Mouse (Mus musculus): ENCODE results near the gene Rad18. TPM values are rescaled to one million over a fixed set of nuclear protein-coding genes. Genes with fewer than 3 reads are reported as not detected.
"Not testable (repeated sequence)": the region's sequence is repeated elsewhere in the genome, so short reads cannot be mapped to it uniquely, and the experiment has no call there.

Rad18 gene
- polyA plus RNA-seq, 1 experiment from 2014 or later = 4.8 TPM

- Histone ChIP-seq H3K27ac (no peak overlapping the region), H3K4me3 (ENCODE audit: inconsistent target) (no peak overlapping the region), H3K79me2 (ENCODE audit: inconsistent target) (no peaks in the 10 kb centered on the region), H3K36me3 (ENCODE audit: inconsistent target) (no peaks in the 10 kb centered on the region)
- WGBS (ENCODE audit: missing documents) = 58% methylated on average over 5 of the region's 5 CpGs
Measured at GRCm38 (mm10) chr6:112717168-112717567, 20.7 kb upstream of the Rad18 start.

DNA sequence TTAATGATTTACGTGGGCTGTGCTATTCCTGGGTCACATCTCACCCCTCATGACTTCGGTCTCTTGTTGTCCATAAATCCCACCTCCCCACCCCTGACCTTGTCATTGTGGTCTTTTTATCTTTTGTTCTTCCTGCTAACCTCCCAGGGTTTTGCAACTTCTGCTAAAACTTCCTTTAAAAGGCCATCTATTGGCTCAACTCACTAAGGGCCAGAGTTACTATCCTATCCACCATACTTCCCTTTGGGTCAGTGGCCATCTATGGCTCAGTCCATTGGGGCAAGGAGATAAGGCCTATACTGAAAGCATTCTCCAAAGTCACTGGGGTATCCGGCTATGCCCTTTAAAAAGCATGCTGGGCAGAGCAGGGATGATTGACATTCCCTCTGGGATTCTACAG is 17.5 kb upstream of the Rad18 start:
- Histone ChIP-seq H3K4me3 (ENCODE audit: inconsistent target) (no peak overlapping the region), H3K27ac (no peak overlapping the region)
- 59% methylated on average over 3 of the region's 3 CpGs for WGBS (ENCODE audit: missing documents)

GRCm38 (mm10) chr6:112702296-112702695 is 5.8 kb upstream of the Rad18 start:
- H3K79me2 ChIP-seq (ENCODE audit: inconsistent target); H3K36me3 ChIP-seq (ENCODE audit: inconsistent target); H3K4me3 ChIP-seq (ENCODE audit: inconsistent target); H3K27ac ChIP-seq: not testable (repeated sequence)
- 93% methylated on average over 2 of the region's 4 CpGs for WGBS (ENCODE audit: missing documents)

More for the DNA sequence above, 17.5 kb upstream of the Rad18 start:
- no peaks in the 10 kb centered on the region for H3K36me3 ChIP-seq (ENCODE audit: inconsistent target)
- no peaks in the 10 kb centered on the region for H3K79me2 ChIP-seq (ENCODE audit: inconsistent target)

- WGBS (ENCODE audit: missing documents) = 0% methylated on average over 1 of the region's 1 CpGs
- no peak overlapping the region for H3K27ac ChIP-seq
- H3K4me3 ChIP-seq (ENCODE audit: inconsistent target) = no peak overlapping the region
- H3K36me3 ChIP-seq (ENCODE audit: inconsistent target) = no peaks in the 10 kb centered on the region
- peaks cover 8% of the 10 kb centered on the region for H3K79me2 ChIP-seq (ENCODE audit: inconsistent target)
Measured at GRCm38 (mm10) chr6:112700392-112700791, 3.9 kb upstream of the Rad18 start.

- no peak overlapping the region for H3K27ac ChIP-seq
- peaks cover 20% of the 10 kb centered on the region for H3K79me2 ChIP-seq (ENCODE audit: inconsistent target)
- H3K36me3 ChIP-seq (ENCODE audit: inconsistent target) = no peaks in the 10 kb centered on the region
- WGBS (ENCODE audit: missing documents) = 80% methylated on average over 1 of the region's 1 CpGs
- H3K4me3 ChIP-seq (ENCODE audit: inconsistent target) = no peak overlapping the region
Measured at GRCm38 (mm10) chr6:112699115-112699514, 2.6 kb upstream of the Rad18 start.

DNA sequence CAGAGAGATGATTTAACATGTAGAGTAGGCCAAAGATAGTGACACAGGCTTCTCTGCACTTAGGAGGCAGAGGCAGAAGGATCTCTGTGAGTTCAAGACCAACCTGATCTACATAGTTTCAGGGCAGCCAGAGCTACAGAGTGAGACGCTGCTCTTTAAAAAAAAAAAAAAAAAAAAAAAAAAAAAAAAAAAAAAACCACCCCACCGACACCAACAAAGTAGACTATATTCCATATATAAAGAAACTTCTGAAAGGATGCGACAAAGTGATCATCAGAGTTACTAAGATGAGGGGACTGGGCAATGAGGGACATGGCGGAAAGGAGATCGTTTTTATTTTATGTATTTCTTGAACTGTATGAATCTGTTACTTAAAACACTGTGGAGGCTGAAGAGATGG is 2.0 kb downstream of the Rad18 start:
- 94% methylated on average over 5 of the region's 5 CpGs for WGBS (ENCODE audit: missing documents)
- H3K27ac ChIP-seq = no peak overlapping the region
- peaks cover 31% of the 10 kb centered on the region for H3K79me2 ChIP-seq (ENCODE audit: inconsistent target)
- no peaks in the 10 kb centered on the region for H3K36me3 ChIP-seq (ENCODE audit: inconsistent target)
- H3K4me3 ChIP-seq (ENCODE audit: inconsistent target) = no peak overlapping the region

- no peak overlapping the region for H3K27ac ChIP-seq
- WGBS (ENCODE audit: missing documents) = 100% methylated on average over 1 of the region's 1 CpGs
- H3K79me2 ChIP-seq (ENCODE audit: inconsistent target) = peaks cover 31% of the 10 kb centered on the region
- H3K4me3 ChIP-seq (ENCODE audit: inconsistent target) = no peak overlapping the region
- H3K36me3 ChIP-seq (ENCODE audit: inconsistent target) = no peaks in the 10 kb centered on the region
Measured at GRCm38 (mm10) chr6:112691523-112691922, 5.0 kb downstream of the Rad18 start.

GRCm38 (mm10) chr6:112688033-112688432 is 8.5 kb downstream of the Rad18 start:
- Histone ChIP-seq H3K36me3 (ENCODE audit: inconsistent target) (no peaks in the 10 kb centered on the region), H3K4me3 (ENCODE audit: inconsistent target) (no peak overlapping the region), H3K79me2 (ENCODE audit: inconsistent target) (0 out of 2 replicates have a peak, but pooled peaks cover under 1% of the 10 kb centered on the region), H3K27ac (no peak overlapping the region)
- 89% methylated on average over 3 of the region's 3 CpGs for WGBS (ENCODE audit: missing documents)

DNA sequence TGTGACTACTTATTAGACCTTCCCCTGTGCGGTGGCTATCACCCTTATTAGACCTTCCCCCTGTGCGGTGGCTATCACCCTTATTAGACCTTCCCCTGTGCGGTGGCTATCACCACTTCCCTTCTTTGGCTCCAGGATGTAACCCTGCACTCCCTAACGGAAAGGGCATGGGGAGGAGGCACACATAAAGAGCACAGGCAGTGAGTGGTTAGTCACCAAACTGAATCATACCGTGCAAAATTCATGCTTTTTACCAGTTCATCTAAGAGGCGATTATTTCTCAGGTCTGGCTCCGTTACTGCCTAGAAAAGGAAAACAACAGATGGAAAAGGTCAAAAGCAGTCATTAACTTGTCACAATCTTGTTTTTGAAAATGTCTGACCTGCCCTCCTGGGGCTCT is 10.0 kb downstream of the Rad18 start:
- Histone ChIP-seq H3K79me2 (ENCODE audit: inconsistent target) (no peaks in the 10 kb centered on the region), H3K27ac (no peak overlapping the region), H3K36me3 (ENCODE audit: inconsistent target) (no peaks in the 10 kb centered on the region), H3K4me3 (ENCODE audit: inconsistent target) (no peak overlapping the region)
- WGBS (ENCODE audit: missing documents) = 37% methylated on average over 7 of the region's 7 CpGs

DNA sequence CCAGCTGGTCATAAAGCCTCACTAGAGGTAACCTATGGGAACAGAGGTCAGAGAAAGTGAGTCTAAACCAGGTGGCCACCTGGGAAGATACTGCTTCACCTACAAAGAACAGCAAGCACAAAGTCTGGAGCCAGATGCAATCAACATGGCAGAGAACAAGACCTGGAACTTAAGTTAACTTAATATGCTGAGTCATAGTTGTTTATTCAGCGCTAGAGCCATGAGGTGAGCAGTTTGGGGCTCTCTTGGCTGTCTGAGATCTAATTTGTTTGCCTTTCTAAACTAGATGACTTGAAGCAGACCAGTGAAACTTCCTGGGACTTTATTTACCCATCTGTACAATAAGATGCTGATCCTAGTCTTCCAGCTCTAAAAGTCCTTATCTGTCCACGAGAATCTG is 12.4 kb downstream of the Rad18 start:
- Histone ChIP-seq H3K27ac (no peak overlapping the region), H3K36me3 (ENCODE audit: inconsistent target) (no peaks in the 10 kb centered on the region), H3K4me3 (ENCODE audit: inconsistent target) (no peak overlapping the region), H3K79me2 (ENCODE audit: inconsistent target) (no peaks in the 10 kb centered on the region)
- 84% methylated on average over 2 of the region's 2 CpGs for WGBS (ENCODE audit: missing documents)

DNA sequence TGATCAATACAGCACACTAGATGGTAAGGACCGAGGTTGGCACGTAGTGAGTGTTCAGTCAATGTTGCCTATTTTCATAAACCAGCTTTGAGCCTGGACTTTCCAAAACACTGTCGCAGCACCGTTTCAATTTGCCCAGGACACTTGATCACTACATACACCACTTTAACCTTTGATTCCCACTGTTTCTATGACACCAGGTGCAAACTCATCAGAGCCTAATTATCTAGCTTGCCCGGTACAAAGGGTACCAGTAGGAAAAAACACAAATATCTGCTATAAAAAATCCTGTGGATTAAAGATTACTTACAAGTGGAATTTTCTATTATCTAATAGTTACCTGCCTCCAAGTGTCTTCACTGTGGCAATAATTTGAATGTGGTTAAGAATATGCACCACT is 64.4 kb downstream of the Rad18 start:
- no peak overlapping the region for H3K27ac ChIP-seq
- H3K79me2 ChIP-seq (ENCODE audit: inconsistent target) = no peaks in the 10 kb centered on the region
- WGBS (ENCODE audit: missing documents) = 92% methylated on average over 5 of the region's 5 CpGs
- no peaks in the 10 kb centered on the region for H3K36me3 ChIP-seq (ENCODE audit: inconsistent target)
- H3K4me3 ChIP-seq (ENCODE audit: inconsistent target) = no peak overlapping the region

DNA sequence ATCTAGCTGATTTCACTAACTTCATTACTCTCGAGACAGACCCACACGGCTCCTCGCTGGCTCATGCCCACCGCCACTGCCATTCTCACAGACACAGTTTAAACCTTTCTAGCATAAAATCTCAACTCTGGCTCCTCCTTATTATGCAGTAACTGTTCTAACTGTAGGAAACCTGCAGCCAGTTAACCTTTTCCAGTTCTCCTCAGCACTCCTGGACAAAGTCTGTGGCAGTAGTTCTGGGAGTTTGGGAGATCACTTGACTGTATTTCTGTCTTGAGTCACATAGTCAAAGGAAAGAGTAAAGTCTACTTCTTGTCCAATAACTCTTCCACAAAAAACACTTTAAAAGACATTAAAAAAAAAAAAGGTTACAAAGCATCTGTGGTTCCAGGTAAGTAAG is 66.2 kb downstream of the Rad18 start:
- Histone ChIP-seq H3K79me2 (ENCODE audit: inconsistent target) (no peaks in the 10 kb centered on the region), H3K4me3 (ENCODE audit: inconsistent target) (no peak overlapping the region), H3K36me3 (ENCODE audit: inconsistent target) (no peaks in the 10 kb centered on the region), H3K27ac (no peak overlapping the region)
- WGBS (ENCODE audit: missing documents) = 98% methylated on average over 4 of the region's 4 CpGs

DNA sequence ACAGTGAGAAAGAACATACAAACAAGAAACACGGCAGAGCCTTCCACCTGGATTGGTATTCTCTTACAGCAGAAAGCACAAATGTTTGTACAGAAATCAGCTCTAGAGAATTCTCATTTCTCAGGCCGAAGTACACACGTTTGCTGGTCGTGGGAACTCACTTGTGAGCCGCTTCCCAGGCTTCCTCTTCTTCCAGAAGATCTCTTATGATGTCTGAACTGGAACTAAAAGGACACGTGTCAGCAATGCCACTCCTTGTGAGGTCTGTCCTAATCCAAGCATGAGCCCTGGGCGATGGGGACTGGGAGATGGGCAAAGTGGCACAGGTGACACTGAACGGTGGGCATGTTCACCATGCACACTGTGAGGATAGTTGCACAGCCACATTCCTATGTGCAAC is 68.2 kb downstream of the Rad18 start:
- WGBS (ENCODE audit: missing documents) = 93% methylated on average over 8 of the region's 8 CpGs
- no peaks in the 10 kb centered on the region for H3K36me3 ChIP-seq (ENCODE audit: inconsistent target)
- H3K79me2 ChIP-seq (ENCODE audit: inconsistent target) = no peaks in the 10 kb centered on the region
- no peak overlapping the region for H3K27ac ChIP-seq
- no peak overlapping the region for H3K4me3 ChIP-seq (ENCODE audit: inconsistent target)

DNA sequence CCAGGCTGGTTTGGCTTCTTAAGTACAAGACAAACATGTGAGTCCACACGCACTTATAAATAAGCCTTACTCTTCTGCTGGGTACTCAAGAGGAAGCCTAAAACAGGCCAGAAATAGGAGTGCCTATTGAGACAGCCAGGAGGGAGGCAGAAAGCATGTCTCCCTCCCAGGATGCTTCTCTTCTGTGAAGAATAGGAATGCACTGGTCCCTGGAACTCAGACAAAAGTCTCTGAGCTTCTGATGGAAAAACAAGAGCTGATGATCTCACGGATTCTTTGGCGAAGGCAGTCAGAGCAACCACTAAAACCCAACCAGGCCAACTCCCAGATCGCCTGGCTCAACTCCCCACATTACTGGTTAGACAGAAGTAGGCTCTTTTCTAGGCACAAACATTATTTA is 74.2 kb downstream of the Rad18 start:
- 100% methylated on average over 4 of the region's 4 CpGs for WGBS (ENCODE audit: missing documents)
- Histone ChIP-seq H3K4me3 (ENCODE audit: inconsistent target) (no peak overlapping the region), H3K36me3 (ENCODE audit: inconsistent target) (no peaks in the 10 kb centered on the region), H3K27ac (no peak overlapping the region), H3K79me2 (ENCODE audit: inconsistent target) (no peaks in the 10 kb centered on the region)

GRCm38 (mm10) chr6:112620027-112620426 is 76.5 kb downstream of the Rad18 start:
- Histone ChIP-seq H3K4me3 (ENCODE audit: inconsistent target) (no peak overlapping the region), H3K27ac (no peak overlapping the region), H3K79me2 (ENCODE audit: inconsistent target) (no peaks in the 10 kb centered on the region), H3K36me3 (ENCODE audit: inconsistent target) (no peaks in the 10 kb centered on the region)
- 92% methylated on average over 5 of the region's 5 CpGs for WGBS (ENCODE audit: missing documents)

DNA sequence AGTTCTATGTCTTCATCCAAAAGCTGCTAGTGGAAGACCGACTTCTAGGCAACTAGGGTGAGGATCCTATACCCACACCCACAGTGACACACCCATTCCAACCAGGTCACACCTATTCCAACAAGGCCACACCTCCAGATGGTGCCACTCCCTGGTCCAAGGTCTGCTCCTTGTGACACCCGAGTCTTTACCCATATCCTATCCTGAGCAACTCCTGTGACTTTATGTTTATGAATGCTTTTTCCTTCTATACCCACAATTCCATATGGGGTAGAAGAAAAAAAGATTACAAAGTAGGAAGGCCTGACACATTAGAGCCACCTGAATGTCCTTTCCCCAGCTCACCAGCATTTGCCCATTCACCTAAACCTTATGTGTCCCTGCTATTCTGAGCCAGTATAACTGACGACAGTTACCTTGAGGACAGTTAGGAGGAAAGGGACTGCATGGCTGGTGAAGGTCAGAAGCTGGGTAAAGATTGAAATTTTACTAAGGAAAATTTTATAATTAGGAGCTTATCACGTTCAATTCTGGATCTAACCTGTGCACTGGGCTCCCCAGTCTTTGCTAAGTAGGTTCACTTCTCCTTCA is 78.7 kb downstream of the Rad18 start:
- Histone ChIP-seq H3K79me2 (ENCODE audit: inconsistent target) (no peaks in the 10 kb centered on the region), H3K4me3 (ENCODE audit: inconsistent target) (no peak overlapping the region), H3K36me3 (ENCODE audit: inconsistent target) (no peaks in the 10 kb centered on the region), H3K27ac (no peak overlapping the region)
- WGBS (ENCODE audit: missing documents) = 98% methylated on average over 4 of the region's 4 CpGs

All from macrophage (primary cell).